Mouse (Mus musculus) telencephalon, adult 2 months (tissue): ENCODE results near the gene Rcn1.

Experiments
- DNase-seq: peaks from one replicate; pipeline ENCODE4 v3.0.0-alpha.2; 2011; ENCODE audit warnings: low read depth, low spot score

Gene Rcn1

DNA sequence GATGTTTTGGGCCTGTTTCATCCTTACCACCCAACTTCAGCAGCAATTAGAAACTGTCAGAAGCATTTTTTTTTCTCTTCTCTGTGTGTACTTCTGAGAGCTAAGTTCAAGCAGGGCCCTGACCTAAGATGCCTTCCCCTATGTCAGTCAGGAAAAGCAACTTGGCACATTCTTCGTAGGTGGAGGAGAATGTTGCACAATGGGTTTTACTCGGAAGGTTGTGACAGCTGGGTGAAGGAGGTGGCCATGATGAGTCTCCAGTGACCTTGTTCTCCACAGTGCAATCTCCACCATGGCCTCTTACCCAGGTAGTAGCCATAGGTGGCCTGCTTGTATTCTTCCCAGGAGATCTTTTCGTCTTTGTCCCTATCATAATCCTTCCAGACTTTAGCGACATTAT is 4.7 kb downstream of the Rcn1 start:
- DNase-seq: no peak

DNA sequence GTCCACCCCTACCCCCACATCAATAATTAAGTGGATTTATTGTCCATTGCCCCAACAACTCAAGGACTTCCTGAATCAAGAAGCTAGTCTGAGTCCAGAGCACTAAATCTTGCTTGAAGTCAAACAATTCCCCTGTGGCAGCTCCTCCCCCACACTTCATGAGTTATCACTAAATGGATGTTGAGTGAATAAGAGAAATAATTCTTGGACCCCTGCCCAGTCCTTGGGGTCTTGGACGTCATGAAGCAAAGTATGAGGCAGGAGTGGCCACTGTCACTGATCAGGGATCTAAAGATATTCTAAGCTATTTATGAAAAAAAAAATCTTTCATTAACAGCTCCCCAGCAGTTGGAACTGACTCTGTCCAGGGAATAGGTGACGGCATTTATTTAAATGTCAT is 6.6 kb downstream of the Rcn1 start:
- no peak for DNase-seq

DNA sequence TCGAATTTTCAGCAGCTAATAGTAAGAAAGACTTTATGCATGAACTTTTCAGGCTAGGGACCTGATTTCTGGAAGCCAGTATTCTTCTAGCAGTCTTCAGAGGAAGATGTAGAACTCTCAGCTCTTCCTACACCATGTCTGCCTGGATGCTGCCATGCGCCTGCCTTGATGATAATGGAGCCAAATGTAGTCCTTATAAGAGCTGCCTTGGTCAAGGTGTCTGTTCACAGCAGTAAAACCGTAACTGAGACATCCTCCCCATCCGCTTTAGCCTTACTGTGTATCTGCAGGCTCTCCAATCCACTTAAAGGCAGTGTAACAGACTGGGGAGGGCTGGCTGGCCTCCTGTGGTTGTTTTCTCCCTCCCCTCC is 7.7 kb downstream of the Rcn1 start:
- no peak for DNase-seq

DNA sequence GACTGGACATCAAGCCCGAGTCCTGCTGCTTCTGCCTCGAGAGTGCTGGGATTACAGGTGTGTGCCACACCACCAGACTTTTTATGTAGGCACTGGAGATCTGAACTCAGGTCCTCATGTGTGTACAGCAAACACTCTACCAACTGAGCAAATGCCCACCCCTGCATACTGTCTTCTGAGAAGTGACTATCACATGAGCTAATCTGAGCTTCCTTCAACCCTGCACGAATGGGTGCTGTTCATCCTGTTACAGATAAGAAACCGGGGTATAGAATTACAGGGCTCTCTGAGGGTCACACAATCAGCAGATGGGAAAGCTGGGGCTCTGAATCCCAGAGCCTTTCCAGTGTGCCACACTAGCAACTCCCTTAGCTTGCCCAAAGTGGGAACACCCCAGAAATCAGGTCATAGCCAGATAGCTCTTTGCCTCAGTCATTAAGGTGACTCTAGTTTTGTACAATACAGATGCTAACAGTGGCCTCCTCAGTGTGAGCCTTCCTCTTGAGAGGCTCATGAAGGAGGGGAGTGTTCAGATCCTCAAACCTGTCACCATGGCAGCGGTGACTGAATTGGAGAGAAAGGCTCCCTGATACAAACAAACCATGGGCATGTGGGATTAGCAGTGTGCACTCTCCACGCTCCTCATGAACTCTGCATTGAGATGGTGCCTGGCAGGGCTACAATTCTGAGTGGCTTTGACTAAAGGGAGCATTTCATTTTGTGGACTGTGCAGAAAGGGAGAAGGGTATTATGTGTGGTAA is 8.3 kb downstream of the Rcn1 start:
- DNase-seq: no peak

DNA sequence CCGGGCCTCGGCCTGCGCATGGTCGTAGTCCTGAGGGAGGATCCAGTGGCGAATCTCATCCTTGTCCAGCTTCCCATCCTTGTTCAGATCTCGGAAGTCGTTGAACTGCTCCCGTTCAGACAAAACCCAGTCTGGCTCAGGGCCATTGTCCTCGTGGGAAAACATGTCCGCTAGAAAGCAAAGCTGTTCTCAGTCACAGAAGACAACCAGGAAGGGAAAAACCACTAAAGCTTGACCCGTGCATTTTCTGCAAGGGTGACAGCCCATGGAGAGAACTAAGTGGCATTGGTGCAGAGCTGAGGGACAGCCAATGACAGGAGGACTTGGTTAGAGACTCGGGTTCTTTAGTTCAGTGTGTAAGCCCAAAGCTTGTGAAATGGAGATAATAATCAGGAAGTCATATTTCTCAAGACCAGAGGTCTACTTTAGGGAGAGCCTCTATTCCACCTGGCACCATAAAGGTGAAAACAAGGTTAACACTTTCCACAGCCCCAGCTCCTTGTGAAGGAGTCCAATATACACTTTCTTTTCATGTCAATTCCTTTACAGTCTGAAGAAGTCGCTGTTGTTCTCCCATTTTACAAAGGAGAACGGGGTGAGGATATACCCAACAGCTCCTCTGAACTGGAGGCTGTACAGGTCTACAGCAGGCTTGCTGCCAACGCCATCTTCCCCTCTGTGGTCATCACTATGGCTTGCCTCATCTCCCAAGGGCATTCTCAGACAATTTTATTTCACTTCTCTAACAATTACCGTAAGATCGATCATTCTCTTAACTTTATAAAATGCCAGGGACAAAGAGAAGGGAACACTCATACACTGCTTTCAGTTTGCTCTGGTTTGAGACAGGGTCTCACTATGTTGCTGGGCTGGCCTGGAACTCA is 9.9 kb downstream of the Rcn1 start:
- no peak for DNase-seq

DNA sequence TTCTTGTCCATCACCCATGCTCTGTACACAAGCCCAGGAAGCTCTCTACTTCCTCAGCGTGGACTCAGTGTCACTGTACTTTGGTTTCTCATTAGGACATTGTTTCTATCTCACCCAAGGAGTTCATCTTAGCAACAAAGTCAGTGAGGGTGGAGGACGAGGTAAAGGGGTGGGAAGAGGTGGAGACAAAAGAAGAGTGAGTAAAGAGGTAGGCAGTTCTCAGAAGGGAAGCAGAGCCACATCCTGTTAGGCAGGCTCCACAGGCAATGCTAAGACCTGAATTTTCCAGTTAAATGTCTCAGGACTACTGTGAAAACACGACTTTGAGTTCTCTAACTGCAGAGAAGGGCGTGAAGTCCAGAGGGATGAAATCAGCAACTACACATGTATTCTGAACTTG is 12.7 kb downstream of the Rcn1 start:
- DNase-seq: no peak

DNA sequence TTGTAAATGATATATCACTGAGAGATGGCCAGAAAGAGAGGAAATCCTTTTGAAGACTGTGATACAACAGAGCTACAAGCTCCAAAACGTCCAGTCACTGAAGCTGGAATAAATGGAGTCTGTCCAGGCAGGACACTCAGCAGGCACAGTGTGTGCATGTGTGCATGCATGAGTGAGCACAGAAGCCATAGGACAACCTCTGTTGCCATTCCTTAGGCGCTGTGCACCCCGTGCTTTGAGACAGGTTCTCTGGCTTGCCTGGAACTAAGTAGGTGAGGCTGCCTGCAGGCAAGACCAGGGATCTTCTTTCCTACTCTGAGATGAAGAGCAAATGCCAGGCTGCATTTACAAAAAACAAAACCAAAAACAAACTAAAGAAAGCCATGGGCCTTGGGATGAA is 14.1 kb downstream of the Rcn1 start:
- no peak for DNase-seq

DNA sequence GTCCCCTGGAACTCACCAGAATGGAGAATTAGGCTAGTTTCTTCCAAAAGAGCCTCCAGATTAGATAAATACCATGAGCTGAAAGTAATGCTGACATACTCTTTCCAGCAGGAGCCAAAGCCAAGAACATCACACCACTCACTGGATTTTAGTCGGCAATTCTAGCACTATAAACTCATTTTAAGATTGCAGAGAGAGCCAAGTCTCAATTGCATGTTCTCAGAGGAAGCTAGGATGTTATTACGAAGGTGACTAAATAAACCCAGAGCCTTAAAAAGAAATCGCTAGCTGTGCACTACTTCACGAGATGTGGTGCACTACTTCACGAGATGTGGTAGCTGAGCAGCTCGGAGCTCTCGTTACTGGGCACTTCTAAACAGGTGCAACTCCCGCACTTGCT is 16.1 kb downstream of the Rcn1 start:
- DNase-seq: peak; percentile 62

DNA sequence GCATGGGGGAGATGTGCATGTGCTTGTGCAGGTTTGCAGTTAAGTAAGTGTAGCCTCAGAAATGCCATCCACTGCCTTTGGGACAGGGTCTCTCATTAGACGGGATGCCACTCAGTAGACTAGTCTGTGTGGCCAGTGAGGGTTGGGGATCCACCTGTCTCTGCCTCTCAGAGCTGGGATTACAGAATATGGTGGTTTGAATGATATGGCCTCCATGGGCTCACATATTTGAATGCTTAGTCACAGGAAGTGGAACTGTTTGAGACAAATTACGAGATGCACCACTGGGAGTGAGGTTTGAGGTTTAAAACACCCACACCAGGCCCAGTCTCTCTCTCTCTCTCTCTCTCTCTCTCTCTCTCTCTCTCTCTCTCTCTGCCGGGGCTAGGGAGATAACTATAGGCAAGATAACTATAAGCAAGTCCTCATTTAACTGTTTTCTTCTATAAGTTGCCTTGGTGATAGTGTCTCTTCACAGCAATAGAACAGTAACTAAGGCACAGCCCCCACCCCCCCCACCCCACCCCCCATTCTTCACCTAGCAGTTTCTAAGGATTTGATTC is 18.3 kb downstream of the Rcn1 start:
- DNase-seq: no peak

DNA sequence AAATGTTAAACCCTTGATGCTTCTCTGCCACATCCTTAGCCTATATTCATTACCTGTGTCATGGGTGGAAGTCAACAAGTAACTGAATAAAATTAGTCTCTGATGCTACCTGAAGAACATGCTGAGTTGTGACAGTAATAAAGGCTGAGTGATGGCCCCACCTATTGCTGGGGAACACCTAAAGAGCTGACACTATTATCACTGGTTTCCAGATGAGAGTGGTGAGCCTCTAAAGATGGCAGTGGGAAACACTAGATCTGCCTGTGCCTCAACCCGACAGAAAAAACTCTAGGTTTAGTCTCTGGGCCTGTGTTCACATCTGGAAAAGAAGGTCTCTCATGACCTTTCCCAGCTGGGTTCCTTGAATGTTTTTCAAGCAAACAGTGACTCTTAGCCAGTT is 19.4 kb downstream of the Rcn1 start:
- no peak for DNase-seq

DNA sequence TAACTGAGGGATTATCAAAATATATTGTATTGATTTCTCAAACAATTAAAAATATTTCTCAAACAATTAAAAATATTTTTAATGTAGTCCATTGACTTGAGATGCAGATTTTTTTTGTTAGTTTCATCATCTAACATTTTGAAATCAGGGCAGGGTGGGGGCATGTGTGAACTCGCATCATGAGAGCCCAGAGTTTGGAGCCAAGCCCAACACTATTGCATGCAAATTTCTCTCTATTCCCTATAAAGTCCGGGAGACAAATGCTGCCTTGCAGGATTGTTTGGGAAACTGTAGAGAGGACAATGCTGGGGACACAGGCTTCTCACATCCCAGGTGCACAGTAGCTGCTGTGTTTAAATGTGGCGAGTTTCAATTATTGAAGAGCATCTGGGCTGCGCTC is 23.4 kb downstream of the Rcn1 start:
- DNase-seq: no peak

DNA sequence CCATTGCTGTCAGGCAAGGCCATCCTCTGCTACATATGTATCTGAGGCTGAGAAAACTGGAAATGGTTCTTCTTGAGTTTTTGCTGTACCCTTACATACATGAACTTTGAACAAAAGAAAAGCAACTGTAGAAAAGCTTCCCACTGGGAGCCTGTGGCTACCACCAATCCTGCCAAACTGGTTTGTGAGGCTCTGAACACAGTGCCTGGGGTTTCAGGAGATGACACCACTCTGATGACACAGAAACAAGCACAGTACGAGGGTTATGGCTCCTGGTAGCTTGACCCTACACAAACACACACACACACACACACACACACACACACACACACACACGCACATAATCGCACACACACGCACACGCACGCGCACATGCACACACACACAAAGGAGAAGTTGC is 23.9 kb downstream of the Rcn1 start:
- DNase-seq: no peak

DNA sequence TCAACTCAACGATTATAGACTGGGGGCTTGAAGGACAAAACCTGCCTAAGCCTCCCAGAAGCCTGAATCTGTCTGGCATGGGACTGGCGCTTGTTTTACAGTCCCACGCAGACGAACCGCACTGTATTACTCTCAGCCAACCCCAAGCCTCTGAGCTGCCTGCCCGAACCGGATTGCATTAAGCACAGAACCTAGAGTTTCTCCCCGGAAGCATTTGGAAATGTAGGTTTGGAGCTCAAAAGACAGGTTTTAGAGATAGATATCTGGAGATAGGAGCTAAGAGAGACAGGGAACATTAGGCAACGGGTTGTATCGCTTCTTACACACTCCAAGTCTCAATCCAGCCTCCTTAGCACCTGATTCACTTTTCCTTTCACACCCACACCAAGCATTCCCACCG is 25.5 kb downstream of the Rcn1 start:
- DNase-seq: no peak

DNA sequence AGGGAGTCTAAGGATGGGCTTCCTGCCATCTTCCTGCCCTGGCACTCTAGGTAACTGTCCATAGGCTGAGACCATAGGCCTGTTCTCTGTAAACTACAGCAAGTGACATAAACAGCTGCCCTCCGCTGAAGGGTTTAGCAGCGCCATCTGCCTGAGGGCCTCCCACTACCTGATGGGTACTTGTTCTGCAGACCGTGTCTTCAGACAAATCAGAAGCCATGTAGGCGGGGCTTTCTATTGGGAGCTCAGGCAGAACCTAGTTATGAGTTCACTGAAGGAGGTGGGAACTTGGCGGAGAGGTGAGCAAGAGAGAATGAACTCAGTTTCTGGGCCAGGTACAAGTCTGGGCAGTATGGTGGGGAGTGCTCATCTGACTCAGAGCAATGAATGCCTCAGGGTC is 26.4 kb downstream of the Rcn1 start:
- DNase-seq: no peak

DNA sequence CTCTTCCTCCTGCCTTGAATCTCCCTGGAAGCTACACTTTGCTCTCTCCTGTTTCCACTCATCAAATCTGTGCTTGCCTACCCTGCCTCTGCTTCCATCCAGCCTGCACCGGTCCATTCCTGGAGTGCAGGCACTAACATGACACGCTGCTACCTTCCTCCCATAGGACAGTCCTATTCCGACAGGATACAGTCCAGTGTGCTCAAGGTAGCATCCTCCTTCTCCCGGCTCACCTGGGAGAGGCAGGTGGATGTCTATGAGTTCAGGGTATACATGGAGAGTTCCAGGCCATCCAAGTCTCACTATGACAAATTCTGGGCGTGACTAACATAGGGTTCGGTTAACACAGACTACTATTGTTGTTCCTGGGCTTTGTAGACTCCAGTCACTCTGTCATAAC is 27.0 kb downstream of the Rcn1 start:
- DNase-seq: no peak

DNA sequence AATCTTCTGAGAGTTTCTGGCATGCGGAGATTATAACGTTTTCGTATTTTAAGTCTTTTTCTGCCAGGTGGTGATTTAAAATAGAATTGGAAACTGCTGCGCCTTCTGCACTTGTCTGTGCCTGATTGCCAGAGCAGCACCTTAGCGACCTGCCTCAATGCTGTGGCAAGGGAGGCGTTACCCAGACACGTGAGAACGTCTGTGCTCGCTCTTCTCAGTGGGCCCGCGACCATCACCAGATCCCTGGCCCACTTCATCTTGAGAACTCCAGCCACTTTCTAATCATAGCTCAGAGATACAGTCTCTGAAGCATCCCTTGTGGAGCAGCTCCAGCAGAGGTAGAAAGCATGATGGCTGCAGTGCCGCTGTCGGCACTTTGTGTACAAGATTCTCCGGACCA is 28.4 kb downstream of the Rcn1 start:
- no peak for DNase-seq

DNA sequence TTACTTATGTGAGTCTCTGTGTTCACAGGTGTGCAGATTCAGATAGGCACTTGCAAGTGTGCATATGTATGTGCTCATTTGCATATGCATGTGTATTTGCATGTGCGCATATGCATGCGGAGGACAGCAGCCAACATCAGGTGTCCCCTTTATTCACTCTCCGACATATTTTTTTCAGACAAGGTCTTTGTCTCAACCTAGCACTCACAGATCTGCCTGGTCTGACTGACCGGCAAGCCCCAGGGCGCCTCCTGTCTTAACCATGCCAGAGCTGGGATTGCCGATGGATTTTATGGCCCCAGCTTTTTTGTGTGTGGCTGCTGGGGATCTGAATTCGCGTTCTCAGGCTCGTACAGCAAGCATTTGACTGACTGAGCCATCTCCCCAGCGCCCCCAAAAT is 28.9 kb downstream of the Rcn1 start:
- no peak for DNase-seq

DNA sequence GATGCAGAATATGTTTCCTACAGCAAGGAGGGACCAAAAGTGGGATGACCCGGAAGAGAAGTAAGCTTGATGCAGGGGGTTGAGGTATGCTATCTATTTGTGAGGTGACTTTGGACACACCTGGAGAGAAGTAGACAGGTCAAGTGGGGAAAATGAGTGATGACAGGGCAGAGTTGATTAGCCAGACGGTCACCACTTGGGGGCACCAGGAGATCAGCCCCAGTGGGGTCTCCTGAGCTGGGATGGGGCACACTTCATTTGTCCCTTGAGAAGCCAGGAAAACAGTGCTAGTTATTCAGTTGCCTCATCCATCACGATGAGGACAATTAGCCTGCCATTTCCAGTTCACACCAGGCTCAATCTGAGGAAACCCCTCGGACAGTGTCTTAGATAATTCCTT is 31.5 kb downstream of the Rcn1 start:
- no peak for DNase-seq

DNA sequence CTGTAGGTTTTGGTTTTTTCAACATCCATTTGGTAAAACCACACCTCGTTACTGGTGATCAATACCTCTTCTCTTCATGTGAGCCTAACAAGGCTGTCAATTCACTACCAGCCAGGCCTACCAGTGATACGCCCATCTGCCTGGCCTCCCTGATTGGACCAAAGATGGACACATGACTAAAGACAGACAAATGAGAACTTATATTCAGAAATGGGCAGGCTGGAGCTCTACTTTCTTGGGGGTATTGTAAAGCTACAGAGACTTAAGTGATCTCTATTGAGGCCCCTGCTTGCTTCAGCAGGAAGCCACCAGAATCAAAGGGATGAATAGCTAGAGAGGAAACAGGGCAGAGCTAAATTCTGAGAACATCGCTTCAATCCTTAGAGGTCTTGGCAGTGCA is 41.1 kb downstream of the Rcn1 start:
- DNase-seq: no peak

DNA sequence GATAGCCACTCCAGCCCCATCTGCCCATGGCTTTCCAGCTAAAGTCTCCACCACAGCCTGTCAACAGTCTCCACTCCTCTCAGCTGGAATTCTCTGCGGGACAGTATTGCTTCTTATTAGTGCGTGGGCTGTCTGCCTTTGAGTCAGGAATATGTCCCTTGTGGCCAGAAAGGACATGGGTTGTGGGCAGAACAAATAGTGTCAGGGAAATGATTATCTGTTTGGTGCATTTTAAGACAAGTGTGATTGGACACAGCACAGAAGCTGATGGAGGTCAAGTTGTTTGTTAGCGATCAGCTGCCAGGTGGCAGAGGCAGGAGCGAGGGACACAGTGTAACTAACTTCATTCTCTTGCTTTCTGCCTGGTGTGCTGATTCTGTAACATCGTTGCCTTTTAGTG is 42.3 kb downstream of the Rcn1 start:
- DNase-seq: no peak

DNA sequence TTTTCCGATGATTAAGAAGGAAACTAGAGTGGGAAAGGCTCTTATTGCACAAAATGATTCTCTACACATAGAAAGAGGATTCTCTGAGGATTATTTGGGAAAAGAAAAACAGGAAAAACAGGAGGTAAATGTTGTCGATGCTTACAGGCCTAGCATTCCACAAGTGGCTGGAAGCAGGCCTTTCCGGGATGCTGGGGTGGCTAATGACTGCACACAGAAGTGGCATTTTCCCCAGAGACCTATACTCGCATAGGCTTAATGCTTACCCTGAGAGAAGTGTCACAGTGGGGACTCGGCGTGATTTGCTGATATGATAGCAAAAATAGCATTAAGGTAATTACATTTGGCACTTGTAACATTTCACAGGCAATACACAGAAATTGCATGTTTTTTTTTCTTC is 50.2 kb downstream of the Rcn1 start:
- DNase-seq: no peak

DNA sequence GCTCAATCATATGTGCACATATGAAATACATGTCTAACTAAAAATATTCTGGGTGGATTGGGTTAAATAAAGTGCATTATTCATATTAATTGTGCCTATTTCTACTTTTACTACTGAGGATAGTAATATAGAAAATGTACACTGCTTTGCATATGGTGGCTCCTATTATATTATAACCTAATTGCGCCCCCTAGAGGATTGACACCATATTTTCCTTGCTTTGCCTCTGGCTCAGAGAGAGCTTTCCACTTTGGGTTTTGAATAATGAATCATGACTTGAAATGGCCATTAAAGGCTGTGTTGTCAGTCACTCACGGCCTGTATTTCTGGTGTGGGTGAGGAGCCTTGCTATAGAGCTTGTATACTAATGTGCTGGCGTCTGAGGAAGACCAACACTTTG is 59.1 kb downstream of the Rcn1 start:
- DNase-seq: no peak
